Mouse (Mus musculus) cerebellum, adult 9-11 months (tissue): ENCODE measurements around the gene 1600002K03Rik.

ENCODE experiments used
- DNase-seq: peaks from one replicate; pipeline ENCODE4 v3.0.0; 2022

1600002K03Rik gene

DNA sequence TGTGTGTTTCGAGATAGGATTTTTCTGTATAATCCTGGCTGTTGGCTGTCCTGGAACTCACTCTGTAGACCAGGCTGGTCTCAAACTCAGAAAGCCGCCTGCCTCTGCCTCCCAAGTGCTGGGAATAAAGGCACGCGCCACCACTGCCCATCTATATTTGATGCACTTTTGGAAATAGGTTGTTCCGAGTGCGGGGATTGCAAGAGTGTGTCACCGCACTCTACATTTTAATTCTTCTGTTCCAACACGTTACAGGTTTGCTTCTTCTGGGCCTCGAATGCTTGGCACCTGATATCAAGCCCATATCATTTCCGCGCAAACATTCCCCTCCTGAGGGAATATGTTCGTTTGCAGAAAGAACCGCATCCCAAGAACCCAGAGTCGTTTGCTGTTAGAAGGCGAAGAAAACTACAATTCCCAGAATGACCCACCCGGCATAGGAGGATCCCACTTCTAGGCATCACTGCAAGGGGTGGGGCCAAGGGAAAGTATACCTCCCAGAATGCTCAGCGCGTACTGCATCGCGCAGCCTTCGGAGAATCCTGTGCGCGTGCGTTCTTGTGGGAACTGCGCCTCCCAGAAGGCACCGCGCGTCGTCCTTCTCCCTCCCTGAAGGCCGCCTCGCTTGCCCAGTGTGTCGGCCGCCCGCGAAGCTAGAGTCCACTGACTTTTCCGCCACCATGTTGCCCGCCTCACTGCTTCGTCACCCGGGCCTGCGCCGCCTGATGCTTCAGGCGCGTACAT is 30.8 kb upstream of the 1600002K03Rik start:
- DNase-seq = peak; percentile 98

DNA sequence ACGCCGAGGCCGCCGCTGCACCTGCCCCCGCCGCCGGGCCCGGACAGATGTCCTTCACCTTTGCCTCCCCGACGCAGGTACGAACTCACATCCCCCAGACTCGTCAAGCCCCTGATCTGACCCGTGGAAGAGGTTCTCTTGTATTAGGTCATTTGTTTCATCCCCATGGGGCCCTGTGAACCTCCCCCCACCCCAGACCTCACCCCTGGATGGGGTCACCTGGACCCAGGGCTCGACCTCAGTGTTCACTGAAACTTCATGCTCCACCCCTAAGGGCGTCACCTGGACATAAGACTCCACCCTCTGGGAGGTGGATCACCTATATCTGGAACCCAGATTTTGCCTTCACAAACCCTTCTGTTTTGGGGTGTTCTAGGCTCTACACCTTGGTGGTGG is 30.2 kb upstream of the 1600002K03Rik start:
- no peak for DNase-seq

DNA sequence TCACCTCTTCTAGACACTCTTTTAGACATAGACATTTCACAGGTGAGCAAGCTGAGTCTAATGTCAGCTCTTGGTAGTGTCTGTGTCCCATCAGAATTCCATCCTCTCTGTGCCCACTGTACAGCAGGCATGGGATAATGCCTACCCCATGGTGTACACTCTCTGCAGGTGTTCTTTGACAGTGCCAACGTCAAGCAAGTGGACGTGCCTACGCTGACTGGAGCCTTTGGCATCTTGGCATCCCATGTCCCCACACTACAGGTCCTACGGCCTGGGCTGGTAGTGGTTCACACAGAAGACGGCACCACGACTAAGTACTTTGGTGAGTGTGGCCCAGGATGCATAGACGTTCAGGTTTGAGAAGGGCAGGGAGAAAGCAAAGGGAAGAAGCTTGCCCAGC is 29.1 kb upstream of the 1600002K03Rik start:
- peak; percentile 70 for DNase-seq

DNA sequence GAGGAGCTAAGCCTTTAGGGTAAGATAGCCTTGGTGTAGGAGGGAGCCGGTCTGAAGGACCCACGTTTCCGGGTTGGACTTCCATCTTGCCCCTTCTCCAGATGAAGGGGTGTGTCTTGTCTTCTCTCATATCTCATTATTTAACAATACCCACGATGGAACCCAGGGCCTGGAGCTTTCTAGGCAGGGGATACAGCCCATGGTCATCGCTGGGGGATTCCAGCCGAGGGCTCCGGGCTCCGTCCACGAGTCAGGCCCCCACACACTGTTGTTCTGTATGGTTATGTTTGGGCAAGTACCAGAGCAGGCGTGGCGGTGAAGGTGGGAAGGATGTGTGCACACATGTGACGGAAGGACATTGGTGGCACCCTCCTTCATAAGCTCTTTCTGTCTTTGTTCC is 28.6 kb upstream of the 1600002K03Rik start:
- peak; percentile 65 for DNase-seq

DNA sequence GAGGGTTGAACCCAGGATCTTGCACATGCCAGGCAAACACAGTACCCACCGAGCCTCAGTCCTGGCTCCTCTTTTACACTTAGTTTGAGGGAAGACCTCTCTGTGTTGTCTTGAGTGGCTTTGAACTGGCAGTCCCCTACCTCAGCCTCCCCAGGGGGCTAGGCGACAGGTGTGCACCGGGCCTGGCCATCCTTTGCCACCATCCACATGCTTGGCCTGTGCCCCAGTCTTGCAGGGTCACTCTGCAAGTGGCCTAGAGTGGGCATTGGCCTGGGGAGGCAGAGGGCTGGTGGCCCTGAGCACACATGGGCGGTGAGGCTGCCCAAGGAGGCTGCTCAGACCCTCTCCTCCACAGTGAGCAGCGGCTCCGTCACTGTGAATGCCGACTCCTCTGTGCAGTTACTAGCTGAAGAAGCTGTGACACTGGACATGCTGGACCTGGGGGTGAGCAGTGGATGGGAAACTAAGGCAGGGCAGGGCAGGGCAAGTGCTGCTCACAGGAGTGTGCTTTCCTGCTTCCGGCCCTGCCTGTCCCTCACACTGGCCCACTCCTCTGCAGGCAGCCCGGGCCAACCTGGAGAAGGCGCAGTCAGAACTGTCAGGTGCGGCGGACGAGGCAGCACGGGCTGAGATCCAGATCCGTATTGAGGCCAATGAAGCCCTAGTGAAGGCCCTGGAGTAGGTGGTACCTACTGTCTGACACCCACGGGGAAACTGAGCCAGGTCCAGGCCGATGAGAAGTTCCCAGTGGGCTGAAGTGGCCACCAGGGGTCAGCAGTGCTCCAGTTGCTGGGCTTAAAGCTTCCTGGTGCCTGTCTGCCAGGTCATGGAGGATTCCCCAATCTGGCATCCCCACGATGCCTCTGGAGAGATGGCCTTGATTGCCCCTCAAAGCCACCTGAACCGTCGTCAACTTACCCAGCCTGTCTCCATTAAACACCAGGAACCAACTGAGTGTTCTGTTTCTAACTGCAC is 27.6 kb upstream of the 1600002K03Rik start:
- peak; percentile 85 for DNase-seq

DNA sequence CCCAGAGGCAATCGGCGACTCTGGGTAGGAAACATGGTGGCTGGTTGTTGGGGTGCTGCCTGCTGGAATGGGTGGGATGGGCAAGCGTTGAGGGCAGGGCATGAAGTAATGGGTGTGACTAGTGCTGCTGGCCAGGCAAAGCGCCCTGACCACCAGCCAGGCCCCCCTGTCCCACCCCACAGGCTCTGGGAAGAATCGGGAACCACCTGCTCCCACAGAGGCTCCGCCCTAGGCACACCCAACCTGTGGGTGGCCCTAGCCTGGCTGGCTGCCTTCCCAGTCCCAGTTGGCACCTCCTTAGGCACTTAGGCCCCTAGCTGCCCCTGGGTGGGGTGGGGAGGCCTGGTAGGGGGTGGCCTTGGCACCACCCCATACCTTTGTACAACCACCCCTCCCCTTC is 26.8 kb upstream of the 1600002K03Rik start:
- DNase-seq = peak; percentile 84

DNA sequence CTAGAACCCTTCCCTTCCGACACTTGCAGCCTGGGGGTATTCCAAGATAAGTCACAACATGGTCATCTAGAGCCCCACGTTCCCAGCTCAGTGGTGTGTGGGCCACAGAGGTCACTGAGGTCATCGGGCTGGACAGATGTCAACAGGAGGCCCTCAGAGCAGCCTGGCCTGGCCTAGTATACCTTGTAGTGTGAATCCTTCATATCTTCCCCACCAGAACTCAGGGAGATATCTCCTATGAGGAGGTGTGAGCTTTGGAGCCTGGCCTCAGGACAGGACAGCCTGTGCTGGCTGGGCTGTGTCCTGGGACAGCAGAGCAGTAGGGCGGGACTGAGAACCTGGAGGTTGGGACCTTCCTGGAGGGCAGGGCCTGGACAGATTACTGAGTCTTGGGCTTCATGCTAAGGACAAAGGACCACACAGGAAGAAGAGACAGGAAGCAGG is 26.2 kb upstream of the 1600002K03Rik start:
- DNase-seq = peak; percentile 77

DNA sequence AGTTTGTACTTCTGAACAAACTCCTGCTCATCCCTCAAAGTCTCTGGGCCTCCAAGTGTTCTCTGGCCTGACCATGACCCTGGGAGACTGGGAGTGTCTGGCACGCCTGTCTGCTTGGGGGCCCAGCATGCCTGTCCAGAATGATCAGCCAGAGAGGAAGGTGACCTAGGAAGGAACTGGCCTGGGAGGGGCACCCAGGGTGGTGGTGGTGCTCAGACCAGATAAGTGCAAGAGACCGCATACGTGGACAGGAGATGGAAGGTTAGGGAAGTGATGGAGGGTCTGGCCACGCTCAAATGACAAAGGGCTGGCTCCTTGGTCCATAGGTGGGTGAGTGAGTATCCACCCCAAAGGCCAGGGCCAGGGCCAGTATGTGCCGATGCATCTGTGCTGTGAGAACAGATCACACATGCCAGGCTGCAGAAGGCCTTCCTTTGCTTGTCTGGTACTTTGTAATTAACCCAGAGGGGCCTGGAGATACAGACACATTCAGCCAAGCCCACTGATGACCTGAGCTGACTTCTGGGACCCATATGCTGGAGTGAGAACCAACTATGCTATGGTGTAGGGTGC is 25.5 kb upstream of the 1600002K03Rik start:
- peak; percentile 71 for DNase-seq

DNA sequence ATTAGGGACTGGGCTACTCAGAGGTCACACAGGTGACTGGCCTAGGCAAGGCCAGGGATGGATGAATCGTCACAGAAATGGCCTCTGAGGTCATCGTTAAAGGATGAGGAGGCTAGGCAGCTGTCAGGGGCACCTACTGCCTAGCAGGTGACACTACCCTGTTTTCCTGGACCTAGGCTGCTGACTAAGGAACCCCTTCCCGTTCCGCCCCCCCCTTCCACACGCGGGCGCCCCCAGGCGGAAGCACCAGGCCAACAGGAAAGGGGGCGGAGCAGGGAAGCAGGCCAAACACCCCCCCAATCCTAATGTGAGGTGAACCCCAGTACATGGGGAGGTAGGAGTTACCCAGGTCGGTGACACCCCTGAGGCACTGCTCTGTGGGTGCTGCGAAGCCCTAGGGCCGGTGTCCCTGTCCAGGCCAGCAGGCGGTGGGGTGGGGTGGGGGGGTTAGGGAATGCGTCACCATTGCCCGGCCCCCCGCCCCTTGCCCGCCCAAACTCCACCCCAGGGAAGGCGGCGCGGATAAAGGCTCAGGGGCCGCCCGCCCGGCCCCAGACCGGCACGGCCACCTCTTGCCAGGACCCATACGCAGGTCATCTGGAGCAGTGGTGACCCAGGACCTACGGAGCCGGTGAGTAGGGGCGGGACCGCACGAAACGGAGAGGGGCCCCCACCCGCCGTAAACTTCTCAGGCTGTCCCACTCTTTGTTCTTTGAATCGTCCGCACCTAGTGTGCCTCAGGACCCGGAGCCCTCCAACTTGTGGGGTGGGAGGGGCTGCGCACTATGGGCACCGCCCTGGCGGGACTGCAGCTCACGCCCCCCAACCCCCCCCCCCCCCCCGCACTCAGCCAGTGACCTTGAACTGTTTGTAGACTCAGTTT is 24.8 kb upstream of the 1600002K03Rik start, which contains the start of gene Midn:
Gene Midn (plus strand): TSS at position 554 of the 883 bp plus-strand sequence.
- peak; percentile 86 for DNase-seq

DNA sequence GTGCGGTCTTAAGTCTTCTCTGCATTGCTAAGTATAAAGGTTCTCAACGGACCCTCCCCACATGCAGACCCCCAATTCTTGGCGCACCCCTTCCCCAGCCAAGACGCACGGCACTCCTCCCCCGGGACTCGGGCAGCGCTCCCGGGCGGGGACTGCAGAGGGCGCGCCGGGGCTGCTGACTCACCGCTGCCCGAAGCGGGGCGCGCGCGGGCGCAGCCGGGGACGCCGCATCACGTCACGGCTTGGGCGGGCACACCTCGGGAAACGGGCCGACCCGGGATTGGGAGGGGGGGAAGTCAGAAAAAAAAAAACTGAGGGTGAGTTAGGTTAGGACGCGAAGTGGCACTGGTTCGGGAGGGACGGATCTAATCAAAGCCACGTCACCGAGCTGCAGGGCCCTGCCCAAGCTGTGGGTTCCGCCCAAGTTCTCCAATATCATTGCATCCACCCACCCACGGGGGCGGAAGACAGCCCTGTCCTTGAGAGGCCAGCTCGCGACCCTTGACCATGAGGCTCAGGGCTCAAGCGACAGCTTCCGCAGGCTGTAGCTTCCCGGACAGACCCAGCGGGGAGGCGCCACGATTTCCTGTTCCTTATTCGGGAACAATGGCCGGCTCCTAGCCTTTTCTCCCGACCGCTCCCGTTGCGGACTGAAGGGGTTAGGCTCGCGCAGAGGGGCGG is 24.0 kb upstream of the 1600002K03Rik start:
- DNase-seq = peak; percentile 96

DNA sequence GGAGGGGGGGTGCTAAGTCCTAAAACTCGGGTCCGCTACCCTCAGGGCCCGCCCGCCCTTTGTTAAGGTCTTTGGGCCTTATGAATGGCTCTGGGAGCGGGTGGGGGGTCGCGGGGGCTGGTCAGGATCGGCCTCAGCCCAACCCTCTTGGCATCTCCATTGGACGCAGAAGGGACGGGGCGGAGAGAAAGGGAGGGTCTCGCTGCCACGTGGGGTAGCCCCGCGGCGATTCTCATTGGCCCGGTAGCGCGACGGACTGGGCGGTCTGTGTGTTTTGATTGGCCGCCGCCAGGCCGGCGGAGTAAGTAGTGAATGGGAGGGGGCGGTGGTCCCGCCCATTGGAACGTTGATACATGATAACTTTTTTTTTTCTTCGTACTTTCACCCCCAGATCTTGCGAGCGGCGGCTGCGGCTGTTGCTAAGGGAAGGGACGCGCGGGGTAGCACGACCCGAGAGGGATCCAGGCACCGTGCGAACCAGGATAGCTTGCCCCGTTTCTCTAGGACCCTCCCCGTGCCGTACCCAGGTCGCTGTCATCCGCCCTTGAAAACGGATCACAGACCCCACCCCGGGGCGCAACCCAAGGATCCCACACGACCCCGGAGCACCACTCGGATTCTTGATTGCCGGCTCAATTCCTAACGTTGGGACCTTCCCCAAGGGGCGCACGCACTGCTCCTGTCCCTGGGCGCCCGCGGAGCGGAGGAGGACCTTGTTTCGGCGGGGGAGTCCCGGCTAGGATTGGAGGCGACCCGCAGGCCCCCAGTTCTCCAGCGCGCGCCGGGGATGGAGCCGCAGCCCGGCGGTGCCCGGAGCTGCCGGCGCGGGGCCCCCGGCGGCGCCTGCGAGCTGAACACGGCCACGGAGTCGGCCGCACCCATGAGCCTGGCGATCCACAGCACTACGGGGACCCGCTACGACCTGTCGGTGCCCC is 23.2 kb upstream of the 1600002K03Rik start:
- peak; percentile 99 for DNase-seq

DNA sequence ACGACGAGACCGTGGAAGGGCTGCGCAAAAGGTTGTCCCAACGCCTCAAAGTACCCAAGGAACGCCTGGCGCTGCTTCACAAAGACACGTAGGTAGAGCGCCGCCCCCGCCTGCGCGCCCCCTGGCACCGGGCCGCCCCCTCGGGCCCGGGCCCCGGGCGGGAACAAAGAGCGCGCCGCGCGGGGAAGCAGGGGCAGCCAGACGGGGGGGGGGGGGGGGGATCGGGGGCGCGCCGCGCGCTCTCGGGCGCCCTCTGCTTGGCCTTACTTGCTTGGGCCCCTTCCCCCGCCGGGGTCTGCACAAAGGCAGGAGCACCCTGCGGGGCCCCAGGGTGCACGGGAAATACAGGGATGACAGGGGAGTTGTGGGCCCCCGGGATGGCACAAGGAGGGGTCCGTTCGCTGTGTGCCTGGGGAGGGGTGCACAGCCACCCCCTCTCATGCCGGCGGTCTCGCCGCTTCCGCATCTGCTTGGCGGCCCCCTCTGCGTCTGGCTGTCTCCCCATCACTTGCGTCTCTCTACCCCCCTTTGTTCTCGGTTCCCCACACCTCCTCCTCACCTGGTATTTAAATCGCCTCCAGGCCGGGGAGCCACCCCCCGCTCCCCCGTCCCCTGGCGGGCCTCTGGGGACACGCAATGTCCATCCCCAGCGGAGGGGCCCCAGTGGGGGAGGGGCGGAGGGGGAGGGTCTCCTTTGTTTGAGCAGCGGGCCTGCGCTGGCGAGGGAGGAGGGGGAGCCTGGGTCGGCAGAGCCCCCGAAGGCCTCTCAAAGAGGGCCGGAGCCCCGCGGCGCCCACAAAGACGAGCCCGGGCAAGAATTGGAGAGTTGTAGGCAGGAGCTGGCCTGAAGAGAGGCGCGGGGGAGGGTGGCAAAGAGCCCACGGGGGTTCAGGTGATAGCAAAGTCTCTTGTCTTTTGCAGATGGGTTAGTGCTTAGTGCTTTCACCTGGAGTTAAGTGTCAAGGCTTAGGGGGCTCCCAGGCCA is 22.2 kb upstream of the 1600002K03Rik start:
- DNase-seq = peak; percentile 86

DNA sequence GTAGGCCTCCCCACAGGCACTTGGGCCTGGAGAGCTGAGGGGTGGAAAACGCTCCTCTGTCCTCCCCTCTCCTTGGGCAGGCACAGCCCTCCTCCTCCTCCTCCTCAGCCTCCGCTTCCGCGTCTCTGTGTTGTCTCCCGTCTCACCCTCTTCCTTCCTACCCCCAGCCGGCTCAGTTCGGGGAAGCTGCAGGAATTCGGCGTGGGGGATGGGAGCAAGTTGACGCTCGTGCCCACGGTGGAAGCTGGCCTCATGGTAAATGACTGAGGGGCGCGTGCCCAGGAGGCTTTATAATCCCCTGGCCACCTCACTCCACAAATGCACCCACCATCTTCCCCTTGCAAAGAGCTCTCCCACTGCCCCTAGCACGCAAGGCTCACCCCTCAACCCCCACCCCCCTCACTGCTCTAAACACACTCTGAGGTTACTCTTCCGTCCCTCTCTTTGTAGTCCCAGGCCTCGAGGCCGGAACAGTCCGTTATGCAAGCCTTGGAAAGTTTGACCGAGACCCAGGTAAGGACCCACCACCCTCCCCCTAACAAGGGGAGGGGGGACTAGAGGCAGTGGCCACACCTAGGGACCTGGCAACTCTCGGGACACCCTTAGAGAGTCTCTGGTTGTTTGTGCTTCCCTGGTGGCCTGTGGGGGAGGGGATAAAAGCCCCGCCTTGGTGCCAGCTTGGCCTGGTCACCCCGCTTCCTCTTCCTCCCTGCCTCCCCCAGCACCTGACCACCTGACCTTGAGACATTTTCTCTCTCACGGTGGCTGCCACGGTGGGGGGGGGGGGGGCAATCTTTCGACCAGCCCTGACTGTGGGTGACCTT is 21.3 kb upstream of the 1600002K03Rik start:
- peak; percentile 81 for DNase-seq

DNA sequence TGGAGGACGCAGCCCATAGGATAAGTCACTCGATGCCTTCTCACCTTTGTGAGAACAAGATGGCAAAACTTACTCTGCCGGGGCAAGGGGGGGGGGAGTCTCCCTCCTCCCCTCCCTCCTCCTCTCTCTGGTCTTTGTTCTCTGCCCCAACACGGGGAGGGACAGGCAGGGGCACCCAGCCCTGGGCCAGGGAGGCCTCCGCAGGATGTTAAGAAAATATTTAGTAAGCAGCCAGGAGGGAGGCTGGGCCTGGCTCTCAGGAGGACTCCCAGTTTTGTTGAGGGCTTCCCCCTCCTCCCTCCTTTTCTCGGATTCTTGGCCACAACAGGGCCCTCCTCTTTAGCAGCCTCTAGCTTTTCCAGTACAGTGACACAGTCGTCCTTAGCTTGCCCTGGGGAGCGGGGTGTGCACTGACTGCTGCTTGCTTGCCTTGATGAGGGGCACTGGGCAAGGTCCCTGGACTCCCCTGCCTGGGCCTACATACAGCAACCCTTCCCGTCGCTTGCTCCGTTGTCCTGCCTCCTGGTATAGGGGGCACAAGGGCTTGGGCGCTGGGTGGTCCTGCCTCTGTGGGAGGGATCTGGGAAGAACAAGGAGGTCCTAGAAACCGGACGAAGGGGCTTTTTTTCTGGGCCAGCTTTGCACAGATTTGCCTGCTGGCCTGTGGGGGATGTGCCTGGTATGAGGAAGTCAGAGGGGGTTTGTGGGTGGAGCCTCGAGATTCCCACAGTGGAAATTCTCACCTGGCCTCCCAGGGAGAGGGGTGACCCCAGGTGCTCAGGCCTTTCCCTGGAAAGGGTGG is 20.5 kb upstream of the 1600002K03Rik start:
- peak; percentile 72 for DNase-seq

DNA sequence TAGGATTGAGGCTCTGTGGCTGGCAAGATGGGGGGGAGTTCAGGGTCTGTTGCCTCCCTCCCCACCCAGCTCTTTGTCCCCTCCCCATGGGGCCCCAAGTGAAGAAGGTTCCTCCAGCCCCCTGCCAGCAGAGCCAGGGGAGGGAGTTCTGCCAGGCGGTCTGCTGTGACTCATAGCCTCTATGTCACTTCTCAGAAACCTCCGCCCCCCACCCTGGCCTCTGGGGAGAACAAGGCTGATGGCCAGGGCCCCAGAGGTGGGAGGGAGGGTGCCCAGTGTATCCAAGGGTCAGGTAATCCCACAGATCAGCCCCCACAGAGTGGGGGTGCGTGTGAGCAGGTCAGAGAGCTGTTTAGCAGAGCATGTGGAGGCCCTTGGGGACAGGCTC is 19.9 kb upstream of the 1600002K03Rik start:
- peak; percentile 75 for DNase-seq

DNA sequence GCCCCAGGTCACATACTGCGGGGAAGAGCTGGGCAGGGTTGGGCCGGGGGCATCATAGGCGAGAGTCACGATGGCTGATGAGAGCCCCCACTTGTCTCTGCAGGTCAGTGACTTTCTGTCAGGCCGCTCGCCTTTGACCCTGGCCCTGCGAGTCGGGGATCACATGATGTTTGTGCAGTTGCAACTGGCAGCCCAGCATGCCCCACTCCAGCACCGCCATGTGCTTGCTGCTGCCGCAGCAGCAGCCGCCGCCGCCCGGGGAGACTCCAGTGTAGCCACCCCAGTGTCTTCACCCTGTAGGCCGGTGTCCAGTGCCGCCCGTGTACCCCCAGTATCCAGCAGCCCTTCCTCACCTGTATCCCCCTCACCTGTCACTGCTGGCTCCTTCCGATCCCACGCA is 19.0 kb upstream of the 1600002K03Rik start:
- DNase-seq = no peak

DNA sequence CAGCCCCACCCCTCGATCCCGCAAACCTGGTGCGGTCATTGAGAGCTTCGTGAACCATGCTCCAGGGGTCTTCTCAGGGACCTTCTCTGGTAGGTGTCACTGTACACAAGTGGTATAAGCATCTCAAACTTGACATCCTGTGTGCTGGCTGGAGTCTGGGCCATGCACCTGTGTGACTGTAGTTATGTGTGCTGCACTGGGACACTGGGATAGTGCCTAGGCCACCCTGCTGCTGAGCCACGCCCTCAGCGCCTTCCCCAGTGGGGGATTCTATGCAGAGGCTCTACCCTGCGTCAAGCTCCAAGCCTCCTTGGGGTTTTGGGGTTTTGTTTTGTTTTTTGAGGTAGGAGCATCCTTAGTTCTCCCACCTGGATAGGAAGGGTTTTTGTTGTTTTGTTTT is 18.4 kb upstream of the 1600002K03Rik start:
- no peak for DNase-seq
